Mouse (Mus musculus) kidney, postnatal 10 days (tissue): ENCODE measurements at regions not wholly inside any gene's neighbourhood (a gene's known extent, or its start where the extent isn't known, plus 50 kb on each side); places are given as distances from the start of the nearest gene placed in this dataset.

ENCODE experiments used
- DNase-seq: peaks from one replicate; pipeline ENCODE4 v3.0.0; 2021; ENCODE audit warnings: mixed read lengths

GRCm38 (mm10) chr8:89632304-89632703 lies 588.3 kb upstream of the Sall1 start:
- no peak for DNase-seq

GRCm38 (mm10) chr8:89630540-89630939 lies 586.6 kb upstream of the Sall1 start:
- peak; percentile 25 for DNase-seq

- DNase-seq, result no peak
Observed at GRCm38 (mm10) chr8:89618089-89618488, 574.1 kb upstream of the Sall1 start.

GRCm38 (mm10) chr8:89615863-89616558 lies 572.0 kb upstream of the Sall1 start:
- DNase-seq, result no peak

- DNase-seq, result no peak
Observed at GRCm38 (mm10) chr8:89609074-89609473, 565.1 kb upstream of the Sall1 start.

- no peak for DNase-seq
Observed at GRCm38 (mm10) chr8:89605905-89606468, 562.0 kb upstream of the Sall1 start.

- DNase-seq, result no peak
Observed at GRCm38 (mm10) chr8:89604461-89604860, 560.5 kb upstream of the Sall1 start.

GRCm38 (mm10) chr8:89596380-89596779 lies 552.4 kb upstream of the Sall1 start:
- no peak for DNase-seq

GRCm38 (mm10) chr8:89583091-89583490 lies 539.1 kb upstream of the Sall1 start:
- DNase-seq, result no peak

GRCm38 (mm10) chr8:89582566-89582965 lies 538.6 kb upstream of the Sall1 start:
- DNase-seq, result no peak

- peak; percentile 90 for DNase-seq
Observed at GRCm38 (mm10) chr8:89571816-89572215, 527.9 kb upstream of the Sall1 start.

- DNase-seq, result no peak
Observed at GRCm38 (mm10) chr8:89570639-89571325, 526.8 kb upstream of the Sall1 start.

- DNase-seq, result no peak
Observed at GRCm38 (mm10) chr8:89569406-89569805, 525.4 kb upstream of the Sall1 start.

GRCm38 (mm10) chr8:89568641-89569040 lies 524.7 kb upstream of the Sall1 start:
- no peak for DNase-seq

- no peak for DNase-seq
Observed at GRCm38 (mm10) chr8:89566986-89567385, 523.0 kb upstream of the Sall1 start.

- no peak for DNase-seq
Observed at GRCm38 (mm10) chr8:89566461-89566860, 522.5 kb upstream of the Sall1 start.

- DNase-seq, result no peak
Observed at GRCm38 (mm10) chr8:89565147-89565826, 521.3 kb upstream of the Sall1 start.

GRCm38 (mm10) chr8:89563544-89563943 lies 519.6 kb upstream of the Sall1 start:
- no peak for DNase-seq

- DNase-seq, result no peak
Observed at GRCm38 (mm10) chr8:89562597-89562996, 518.6 kb upstream of the Sall1 start.

GRCm38 (mm10) chr8:89541231-89541630 lies 497.3 kb upstream of the Sall1 start:
- no peak for DNase-seq

- DNase-seq, result no peak
Observed at GRCm38 (mm10) chr8:89534605-89535004, 490.6 kb upstream of the Sall1 start.

GRCm38 (mm10) chr8:89525041-89525440 lies 481.1 kb upstream of the Sall1 start:
- DNase-seq, result no peak

- no peak for DNase-seq
Observed at GRCm38 (mm10) chr8:89523336-89523735, 479.4 kb upstream of the Sall1 start.

GRCm38 (mm10) chr8:89516602-89517001 lies 472.6 kb upstream of the Sall1 start:
- no peak for DNase-seq
